Mouse (Mus musculus) lung, postnatal 25 days (tissue): ENCODE measurements around the gene Baiap2l1.
"Not testable (repeated sequence)": the region's sequence is repeated elsewhere in the genome, so short reads cannot be mapped to it uniquely, and the experiment has no call there.

Source experiments
- DNase-seq: peaks from one replicate; pipeline ENCODE4 v3.0.0; 2022; ENCODE audit warnings: low spot score

Gene Baiap2l1

DNA sequence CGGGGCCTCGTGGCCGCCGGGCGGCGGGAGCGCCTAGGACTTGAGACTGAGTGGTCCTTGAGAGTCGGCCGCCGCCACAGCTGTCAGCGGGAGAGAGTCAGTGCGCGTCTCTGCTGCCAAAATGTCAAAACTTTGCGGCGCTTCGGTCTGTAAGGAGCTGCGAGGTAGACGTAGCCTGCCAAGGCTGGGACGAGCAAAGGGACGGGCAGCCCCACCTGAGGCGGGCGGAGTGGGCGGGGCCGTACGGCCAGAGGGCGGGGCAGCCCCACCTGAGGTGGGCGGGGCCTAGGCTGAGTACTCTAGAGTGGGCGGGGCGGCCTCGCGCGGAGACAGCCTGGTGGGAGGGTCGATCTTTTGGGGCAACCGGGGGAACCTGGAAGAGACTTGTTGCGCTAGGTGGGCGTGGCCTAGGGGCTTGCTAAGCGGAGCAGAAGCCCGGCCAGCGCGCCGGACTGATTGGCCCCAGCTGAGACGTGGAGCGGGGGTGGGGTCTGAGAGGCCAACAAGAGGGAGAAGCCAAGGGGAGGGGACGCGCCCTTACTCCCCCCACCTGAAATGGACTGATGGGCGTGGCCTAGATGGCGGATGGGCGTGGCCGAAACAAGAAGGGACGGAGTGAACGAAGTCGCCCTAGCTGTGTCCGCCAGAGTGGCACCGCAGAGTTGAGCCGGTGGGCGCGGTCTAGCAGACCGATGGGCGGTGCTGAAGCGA lies at the start of gene Baiap2l1:
TSS of gene Baiap2l1 (minus strand) at position 232 of the 711 bp plus-strand sequence.
- DNase-seq = peak; percentile 96

GRCm38 (mm10) chr5:144406256-144406655 lies 48.3 kb upstream of the Baiap2l1 start:
- DNase-seq = no peak

DNA sequence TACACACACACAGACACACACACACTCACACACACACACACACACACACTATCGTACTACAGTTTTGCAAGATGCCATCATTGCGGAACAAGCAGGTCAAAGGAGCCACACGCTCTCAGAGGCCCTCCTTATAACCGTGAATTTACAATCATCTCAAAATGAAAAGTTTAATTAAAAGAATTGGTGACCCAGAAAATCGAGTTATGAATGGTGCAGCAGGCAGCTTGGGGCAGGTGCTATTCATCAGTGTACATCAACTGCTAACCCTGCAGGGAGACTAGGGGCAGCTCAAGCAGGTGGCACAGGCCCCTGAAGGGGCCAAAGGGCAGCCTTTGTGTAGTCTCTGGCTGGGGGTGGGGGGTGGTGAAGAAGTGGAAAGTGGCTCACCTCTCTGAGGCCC lies 42.9 kb upstream of the Baiap2l1 start:
- DNase-seq = no peak

DNA sequence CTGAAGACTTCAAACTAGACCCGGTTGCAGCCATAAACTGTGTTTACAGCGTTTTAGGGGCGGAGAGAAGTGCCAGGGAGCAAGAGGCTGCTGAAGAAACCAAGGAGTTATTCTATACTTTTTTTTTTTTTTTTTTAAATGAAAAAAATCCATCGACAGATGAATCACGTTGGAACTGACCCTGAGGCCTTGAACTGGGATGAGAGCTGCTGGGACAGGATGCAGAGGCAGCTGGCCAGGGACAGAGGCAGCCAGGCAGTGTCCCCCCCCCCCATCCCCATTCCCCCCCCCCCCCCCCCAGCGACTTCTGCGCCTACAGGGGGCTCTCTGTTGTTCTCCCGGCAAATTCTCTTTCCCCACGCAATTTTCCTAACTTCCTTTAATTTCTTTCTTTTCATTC lies 39.7 kb upstream of the Baiap2l1 start:
- no peak for DNase-seq

GRCm38 (mm10) chr5:144394142-144394541 lies 36.2 kb upstream of the Baiap2l1 start:
- DNase-seq = no peak

- peak; percentile 48 for DNase-seq
Observed at GRCm38 (mm10) chr5:144387851-144388250, 29.9 kb upstream of the Baiap2l1 start.

GRCm38 (mm10) chr5:144383936-144384335 lies 26.0 kb upstream of the Baiap2l1 start:
- no peak for DNase-seq

- DNase-seq = peak; percentile 29
Observed at GRCm38 (mm10) chr5:144381782-144382181, 23.9 kb upstream of the Baiap2l1 start.

GRCm38 (mm10) chr5:144380689-144381088 lies 22.8 kb upstream of the Baiap2l1 start:
- DNase-seq = no peak

- DNase-seq = no peak
Observed at GRCm38 (mm10) chr5:144379431-144379830, 21.5 kb upstream of the Baiap2l1 start.

DNA sequence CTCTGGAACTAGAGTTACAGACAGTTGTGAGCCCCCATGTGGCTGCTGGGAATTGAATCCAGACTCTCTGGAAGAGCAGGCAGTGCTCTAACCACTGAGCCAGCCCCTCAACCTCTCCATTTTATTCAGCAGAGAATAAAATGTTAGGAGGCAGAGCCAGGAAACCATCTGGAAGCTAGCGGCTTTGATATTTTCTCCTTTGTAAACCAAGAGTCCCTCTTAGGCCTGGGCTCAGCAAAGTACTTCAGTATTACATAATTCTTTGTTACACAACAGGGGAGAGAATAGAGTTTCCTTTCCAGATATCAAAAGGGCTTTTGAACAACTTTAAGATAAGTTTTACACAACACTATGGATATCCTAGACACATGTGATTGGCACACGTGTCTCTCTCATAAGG lies 15.0 kb upstream of the Baiap2l1 start:
- peak; percentile 74 for DNase-seq

DNA sequence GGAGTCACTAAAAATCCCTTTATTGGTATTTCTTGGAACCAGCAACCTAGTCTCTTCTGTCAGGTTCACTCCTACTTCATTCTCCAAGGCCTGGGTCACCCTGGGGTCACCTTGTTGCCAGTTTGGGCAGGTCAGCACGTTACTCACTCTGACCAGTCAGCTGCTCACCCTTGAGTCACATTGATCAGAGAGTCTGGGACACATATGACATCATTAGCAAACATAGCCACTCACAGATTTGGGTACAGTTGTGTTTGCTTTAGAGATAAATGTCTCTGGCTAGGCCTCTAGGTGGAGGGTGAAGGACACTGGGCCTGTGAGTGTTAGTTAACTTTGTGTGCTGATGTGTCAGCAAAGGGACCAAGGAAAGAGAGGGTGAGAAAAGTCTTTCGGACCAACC lies 14.3 kb upstream of the Baiap2l1 start:
- peak; percentile 52 for DNase-seq

DNA sequence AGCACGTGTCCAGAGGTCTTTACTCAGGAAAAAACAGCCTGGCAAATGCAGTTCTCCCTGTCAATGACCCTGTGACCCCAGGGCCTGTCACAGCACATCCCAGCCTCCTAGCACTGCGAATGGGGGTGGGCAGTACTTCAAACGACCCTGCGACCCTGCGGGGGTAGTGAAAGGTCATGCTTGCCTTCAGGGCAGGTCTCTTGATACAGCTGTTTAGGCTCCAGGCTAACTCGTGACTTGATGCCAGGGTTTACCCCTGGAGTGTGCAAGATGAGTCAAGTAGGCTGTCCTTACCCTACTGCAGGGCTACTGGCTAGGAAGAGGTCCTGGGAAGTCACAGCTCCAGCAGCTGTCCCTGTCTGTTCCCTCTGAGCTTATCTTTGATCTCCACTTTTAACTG lies 13.1 kb upstream of the Baiap2l1 start:
- DNase-seq = no peak

- no peak for DNase-seq
Observed at GRCm38 (mm10) chr5:144368661-144369205, 10.8 kb upstream of the Baiap2l1 start.

GRCm38 (mm10) chr5:144366551-144366950 lies 8.6 kb upstream of the Baiap2l1 start:
- not testable (repeated sequence) for DNase-seq

DNA sequence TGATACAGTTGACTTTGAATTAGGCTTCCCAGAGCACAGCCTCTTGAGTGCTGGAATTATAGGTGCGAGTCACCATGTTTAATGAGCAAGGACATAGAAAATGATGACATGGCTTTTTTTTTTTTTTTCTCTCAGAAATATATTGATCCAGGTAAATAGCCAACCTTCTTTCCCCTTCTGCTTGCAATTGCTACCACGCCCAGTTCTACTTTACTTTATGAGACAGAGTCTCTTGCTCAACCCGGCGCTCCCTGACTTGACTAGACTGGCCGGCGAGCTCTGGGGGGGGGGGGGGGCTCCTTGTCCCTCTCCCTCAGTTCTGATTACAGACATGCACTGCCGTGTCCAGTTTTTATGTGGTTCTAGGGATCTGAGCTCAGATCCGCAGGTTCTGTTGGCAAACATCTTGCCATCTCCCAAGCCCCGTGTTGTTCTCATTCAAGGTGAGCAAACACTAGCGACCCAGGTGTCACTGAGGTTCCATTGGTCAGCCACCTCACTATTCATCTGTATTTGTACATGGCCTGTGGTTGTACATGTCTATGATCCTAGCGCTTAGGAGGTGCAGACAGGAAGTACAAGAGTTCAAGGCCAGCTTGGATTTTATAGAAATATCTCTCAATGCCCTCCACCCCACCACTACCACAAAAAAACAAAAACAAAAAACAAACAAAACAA lies 6.9 kb upstream of the Baiap2l1 start:
- DNase-seq = no peak

DNA sequence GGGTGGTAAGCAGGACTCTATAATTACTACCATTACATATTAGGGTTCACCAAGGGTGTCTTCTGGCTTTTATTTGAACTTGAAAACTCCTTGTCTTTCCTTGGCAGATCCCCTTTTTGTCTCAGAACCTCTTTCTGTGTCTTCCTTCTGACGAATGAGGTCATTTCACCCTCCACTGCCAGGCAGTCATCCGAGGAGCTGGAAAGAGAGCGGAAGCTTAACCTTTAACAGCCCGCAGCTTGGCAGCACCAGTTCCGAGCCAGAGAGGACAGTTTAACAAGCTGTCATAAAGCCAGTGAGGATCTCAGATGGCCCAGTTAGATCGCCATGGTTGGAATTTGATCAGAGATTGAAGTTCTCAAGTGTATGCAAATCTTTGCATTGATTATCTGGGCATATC lies 2.4 kb upstream of the Baiap2l1 start:
- DNase-seq = no peak

DNA sequence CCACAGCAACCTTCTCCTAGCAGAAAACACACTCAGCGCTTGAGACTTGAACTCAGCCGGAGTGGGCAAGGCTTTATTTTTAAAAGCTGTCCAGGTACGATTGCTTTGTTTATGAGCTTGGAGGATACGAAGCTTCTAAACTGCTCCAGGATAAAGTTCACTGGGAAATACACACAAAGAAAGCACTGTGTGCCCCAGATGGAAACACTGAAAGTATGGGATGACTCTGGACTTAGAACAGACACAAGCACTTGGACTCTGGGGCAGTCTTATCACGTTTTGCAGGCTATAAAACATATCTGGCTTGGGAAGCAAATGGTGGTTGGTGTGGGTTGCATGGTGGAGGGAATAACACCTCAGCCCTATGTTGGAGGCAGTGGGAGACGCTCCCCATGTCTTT lies 2.0 kb upstream of the Baiap2l1 start:
- DNase-seq = no peak

- no peak for DNase-seq
Observed at GRCm38 (mm10) chr5:144358592-144358917, 643 bp upstream of the Baiap2l1 start.

DNA sequence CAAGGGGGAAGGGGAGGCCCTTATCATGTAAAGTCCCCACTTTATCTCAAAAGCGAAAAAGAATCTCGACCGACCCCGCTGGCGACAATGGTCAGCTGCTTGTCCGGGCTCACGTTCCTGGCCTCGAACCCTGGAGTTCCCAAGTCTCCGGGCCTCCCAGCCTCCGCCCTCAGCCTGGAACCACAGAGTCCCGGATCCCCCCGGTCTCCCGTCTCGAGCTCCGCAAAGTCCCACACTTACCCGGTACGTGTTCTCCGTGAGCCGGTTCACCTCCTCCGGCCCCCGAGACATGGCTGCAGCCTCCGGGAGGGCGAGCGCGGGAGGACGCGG lies 396 bp downstream of the Baiap2l1 start:
- DNase-seq = no peak

DNA sequence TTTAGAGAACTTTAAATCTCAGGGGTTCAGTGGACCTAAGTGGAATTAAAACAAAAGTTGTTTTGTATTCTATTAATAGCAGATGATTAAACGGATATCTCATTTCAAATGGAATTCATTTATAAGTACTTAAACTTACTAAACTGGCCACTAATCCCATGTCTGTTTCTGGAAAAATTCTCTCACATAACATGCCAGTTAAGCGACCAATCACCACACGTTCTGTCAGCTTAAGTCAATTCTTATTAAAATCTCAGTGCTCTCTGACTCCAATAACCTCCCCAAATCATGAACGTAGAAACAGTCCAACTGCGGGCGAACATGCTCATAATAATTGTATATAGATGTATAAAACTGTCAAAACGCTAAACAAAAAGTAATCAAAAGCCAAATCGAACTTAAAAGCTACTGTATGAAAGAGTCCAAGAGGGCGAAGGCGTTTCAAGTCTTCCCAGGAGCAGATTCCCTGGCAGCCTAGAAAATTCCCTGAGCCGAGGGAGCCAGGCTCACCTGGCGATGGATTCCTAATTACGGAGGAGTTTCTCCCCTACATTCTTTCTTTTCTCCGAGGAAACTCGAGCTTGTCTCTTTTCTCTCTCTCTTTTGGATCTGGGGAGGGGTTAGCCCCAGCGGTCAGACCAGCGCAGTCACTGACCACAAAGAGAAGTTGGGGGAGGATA lies 996 bp downstream of the Baiap2l1 start:
- DNase-seq = no peak

- DNase-seq = no peak
Observed at GRCm38 (mm10) chr5:144352250-144353047, 5.5 kb downstream of the Baiap2l1 start.
